Mouse (Mus musculus) left cerebral cortex, adult 8-10 months (tissue): ENCODE results near the gene Shroom2. TPM values are rescaled to one million over a fixed set of nuclear protein-coding genes. Genes with fewer than 3 reads are reported as not detected.

ENCODE experiments used
- DNase-seq, 2 experiments: peaks; one replicate each; pipeline ENCODE4 v3.0.0; 2022; ENCODE audit warnings: low spot score in 2 of 2
- total RNA-seq, 4 experiments: library from RNA; stranded (reverse); gene quantifications; 2 replicates each; pipeline ENCODE4 v1.2.4; 2022

Gene Shroom2
- total RNA-seq, 4 experiments from 2014 or later, result 91.7 to 112 (median 97.9) TPM

GRCm38 (mm10) chrX:152703624-152704023 lies 65.6 kb downstream of the Shroom2 start:
- DNase-seq, result no peak

- no peak for DNase-seq
These were observed 67.6 kb downstream of the Shroom2 start for GRCm38 (mm10) chrX:152701679-152702078.

- DNase-seq, result no peak
These were observed 78.4 kb downstream of the Shroom2 start for GRCm38 (mm10) chrX:152690788-152691291.

GRCm38 (mm10) chrX:152679190-152679814 lies 90.0 kb downstream of the Shroom2 start:
- no peak for DNase-seq

GRCm38 (mm10) chrX:152676357-152676756 lies 92.9 kb downstream of the Shroom2 start:
- DNase-seq, result no peak

- no peak for DNase-seq
These were observed 95.8 kb downstream of the Shroom2 start for GRCm38 (mm10) chrX:152673431-152673830.

- no peak for DNase-seq
These were observed 111.8 kb downstream of the Shroom2 start for GRCm38 (mm10) chrX:152657363-152658036.

GRCm38 (mm10) chrX:152656609-152656939 lies 112.7 kb downstream of the Shroom2 start:
- no peak for DNase-seq

GRCm38 (mm10) chrX:152655796-152656608 lies 113.3 kb downstream of the Shroom2 start:
- peak; percentile 21 to 34 for DNase-seq

- DNase-seq, result no peak
These were observed 116.6 kb downstream of the Shroom2 start for GRCm38 (mm10) chrX:152652676-152653075.

GRCm38 (mm10) chrX:152644827-152645226 lies 124.4 kb downstream of the Shroom2 start:
- DNase-seq, result no peak

- DNase-seq, result peak in 1 of 2 experiments; percentile 23
These were observed 125.3 kb downstream of the Shroom2 start for GRCm38 (mm10) chrX:152643679-152644638.

GRCm38 (mm10) chrX:152643201-152643600 lies 126.1 kb downstream of the Shroom2 start:
- no peak for DNase-seq

- DNase-seq, result no peak
These were observed 126.6 kb downstream of the Shroom2 start for GRCm38 (mm10) chrX:152642627-152643026.

GRCm38 (mm10) chrX:152635397-152635796 lies 133.9 kb downstream of the Shroom2 start:
- no peak for DNase-seq

- no peak for DNase-seq
These were observed 147.9 kb downstream of the Shroom2 start for GRCm38 (mm10) chrX:152621407-152621806.

- no peak for DNase-seq
These were observed 148.3 kb downstream of the Shroom2 start for GRCm38 (mm10) chrX:152620917-152621316.

GRCm38 (mm10) chrX:152618464-152618863 lies 150.8 kb downstream of the Shroom2 start:
- no peak for DNase-seq

- DNase-seq, result no peak
These were observed 206.2 kb downstream of the Shroom2 start, which contains the start of gene Cldn34a for GRCm38 (mm10) chrX:152563034-152563433. Gene Cldn34a, plus strand, starts transcription at chrX:152563334.
